Mouse (Mus musculus): ENCODE measurements around the gene Akap11.

Akap11 gene

DNA sequence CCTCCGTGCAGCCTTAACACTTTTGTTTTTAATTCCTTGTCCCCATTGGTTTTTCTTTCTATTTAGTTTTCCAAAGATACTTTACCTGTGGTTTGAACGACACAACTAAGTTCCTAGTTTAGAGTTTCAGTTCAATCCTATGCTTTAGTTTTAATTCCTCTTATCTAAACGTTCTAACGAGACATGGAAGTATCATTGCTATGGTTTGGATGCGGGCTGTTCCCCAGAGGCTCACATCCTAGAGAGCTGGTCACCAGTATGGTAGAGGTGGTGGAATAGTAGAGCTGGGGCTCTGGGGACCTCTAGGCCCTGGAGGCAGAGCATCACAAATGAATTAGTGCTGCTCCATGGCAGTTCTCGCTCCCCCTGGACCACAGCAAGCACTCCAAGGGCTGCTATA lies 9.7 kb downstream of the Akap11 start:
- DNase-seq = no peak

DNA sequence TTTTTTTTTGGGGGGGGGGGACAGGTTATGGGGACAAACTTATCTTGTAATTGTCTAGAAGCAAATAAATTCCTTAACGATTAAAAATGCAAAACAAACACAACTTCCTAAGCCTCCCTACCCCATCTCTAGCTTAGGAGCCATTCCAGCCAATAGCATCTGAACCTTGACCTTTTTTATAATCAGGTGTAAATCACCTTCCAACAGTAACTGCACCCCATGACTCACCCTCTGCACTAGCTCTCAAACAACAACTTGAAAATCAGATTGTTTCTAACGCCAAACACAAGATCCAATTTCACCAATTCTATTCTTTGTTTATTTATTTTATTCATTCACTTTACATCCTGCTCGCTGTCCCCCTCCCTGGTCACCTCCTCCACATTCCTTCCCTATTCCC lies 10.1 kb downstream of the Akap11 start:
- DNase-seq = no peak

DNA sequence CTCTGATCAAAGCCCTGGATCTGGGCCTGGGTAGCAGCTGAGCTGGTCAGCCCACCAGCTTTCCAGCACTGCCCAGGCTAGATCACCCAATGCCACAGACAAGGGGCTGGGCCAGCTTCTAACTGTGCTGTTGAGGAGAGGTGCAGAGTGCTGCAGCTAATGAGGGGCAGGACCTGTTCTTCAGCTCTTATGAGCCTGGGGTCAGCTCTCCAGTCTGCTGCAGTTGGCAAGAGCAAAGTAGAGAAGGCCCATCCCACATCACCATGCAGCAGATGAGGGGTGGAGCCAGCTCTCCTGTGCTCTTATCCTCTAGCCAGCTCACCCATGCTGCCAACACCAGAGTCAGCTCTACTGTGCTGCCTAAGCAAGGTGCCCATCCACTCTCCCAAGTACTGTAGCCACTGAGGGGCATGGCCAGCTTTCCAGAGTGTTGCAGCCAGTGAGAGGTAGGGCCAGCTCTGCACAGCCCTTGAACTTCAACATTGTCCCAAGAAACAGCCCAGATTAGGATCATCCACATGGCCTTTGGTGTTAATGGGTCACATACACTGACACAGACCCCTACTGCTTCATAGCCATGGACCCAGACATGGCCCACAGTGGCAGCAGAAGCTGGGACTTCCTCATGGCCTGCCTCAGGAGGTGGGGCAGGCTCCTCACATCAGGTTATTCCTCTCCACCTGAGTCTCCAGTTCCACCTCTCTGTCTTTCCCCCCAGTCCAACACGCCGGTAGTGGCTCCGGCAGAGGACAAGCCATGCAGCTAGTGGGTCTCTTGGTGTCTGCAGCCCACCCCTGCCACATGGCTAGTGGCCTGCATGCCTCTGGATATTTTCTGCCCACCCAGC lies 10.8 kb downstream of the Akap11 start:
- DNase-seq = no peak

DNA sequence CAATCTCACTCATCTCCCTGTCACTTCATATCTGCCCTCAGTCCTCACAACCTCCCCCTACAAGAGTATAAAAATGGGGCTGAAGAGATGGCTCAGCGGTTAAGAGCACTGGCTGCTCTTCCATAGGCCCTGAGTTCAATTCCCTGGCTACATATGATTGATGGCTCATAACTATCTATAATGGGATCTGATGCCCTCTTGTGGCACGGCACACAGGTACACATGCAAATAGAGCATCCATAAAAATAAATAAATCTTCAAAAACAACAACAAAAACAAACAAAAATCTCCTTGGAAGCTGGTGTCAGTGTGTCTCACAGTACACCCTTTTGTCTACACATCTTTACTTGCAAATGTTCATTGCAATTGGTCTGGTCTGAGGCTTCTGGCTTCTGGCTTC lies 11.5 kb downstream of the Akap11 start:
- no peak for DNase-seq

DNA sequence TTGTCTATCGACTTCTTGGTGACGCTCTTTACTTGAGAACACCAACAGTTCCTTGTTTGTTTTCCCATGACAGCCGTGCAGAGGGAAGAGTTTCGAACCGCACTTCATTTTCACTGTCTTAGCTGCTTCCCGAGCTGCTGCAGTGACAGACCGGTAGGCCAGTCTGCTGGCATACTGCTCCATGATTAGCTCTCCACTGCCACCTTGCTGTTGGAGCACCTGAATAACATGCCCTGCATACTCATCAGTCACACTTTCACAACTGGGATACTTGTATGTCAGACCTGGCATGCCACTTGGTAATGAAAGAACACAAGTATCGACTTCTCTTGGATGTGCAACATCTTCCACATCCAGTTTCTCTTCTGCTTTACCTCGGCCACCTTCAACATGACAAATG lies 25.9 kb downstream of the Akap11 start:
- peak; percentile 20 for DNase-seq

DNA sequence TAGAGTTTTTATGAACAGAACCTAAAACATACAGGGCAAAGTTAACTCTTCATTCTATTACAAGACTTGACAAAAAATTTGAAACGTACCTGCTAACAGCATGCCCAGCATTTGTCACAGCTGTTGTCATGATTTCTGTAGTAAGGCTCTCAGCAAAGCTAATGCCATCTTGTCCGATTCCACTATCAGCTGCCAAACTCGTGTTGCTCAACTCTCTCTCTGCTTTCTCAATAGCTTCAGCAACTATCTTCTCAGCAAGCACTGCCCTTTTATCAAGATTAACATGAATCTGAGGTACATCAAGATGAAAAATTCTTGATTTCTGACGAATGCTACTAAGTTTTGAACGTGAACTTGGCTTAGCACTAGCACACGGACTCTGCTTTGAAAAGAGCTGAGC lies 26.8 kb downstream of the Akap11 start:
- no peak for DNase-seq

DNA sequence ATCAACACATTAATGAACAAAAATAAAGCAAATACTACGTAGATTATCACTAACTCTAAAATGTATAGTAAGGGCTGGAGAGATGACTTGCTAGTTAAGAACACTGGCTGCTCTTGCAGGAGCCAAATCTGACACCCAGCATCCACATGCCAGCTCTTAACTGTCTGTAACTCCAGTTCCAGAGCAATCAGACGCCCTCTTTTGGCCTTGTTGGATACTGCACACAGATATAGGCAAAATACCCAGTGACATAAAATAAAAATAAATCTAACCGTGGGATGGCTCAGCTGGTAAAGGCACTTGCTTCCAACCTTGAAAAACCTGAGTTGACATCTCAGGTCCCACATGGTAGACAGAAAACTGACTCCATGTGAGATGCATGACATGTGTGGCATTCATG lies 36.0 kb downstream of the Akap11 start:
- DNase-seq = no peak

DNA sequence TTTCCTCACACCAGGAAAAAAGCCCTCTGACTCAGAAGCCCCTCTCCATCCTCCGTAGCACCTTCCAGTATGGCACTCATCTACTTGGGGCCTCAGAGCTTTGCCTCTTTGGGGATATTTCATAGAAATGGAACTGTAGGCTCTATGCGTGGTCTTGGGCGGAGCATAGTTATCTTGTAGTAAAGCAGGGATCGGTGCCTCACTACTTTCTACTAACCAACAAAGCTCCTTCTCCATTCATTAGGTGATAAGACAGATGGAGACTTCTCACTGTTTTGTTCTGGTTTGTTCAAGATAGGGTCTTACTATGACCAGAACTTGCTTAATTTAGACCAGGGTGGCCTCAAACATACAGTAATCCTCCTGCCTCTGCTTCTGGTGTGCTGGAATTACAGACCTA lies 39.9 kb downstream of the Akap11 start:
- no peak for DNase-seq

DNA sequence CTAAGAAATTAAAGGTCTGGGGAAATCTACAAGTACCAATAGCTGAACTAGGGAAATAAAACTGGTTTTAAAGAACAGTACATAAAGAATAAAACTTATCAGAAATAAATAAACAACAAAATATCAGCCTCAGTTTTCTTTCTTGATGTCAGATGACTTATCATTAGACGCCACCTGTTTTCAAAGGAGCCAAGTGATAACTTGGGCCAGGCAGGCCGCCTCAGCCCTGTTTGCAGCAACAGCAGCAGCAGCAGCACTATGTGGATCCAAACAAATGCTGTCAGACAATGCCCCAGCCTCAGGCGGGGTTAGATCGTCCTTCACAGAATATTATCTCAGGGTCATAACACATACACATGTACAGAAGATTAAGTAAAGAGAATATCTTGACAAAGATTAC lies 41.4 kb downstream of the Akap11 start:
- no peak for DNase-seq

DNA sequence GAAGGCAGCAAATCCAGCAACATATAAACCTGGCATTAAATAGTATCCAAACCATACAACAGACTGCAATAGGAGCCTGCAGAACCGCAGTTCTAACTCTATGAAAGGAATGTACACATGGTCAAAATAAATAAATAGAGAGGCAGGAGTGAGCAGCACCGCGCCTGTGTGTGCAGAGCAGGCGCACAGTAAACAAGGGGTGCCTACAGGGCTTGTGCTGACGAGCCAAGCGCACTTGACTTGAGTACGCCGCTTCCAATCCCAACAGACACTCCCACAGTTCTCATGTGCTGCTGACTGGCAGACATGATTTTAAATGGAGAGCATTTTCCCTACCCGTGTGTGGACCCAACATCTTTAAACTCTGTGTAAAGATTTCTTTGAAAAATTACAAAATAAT lies 44.0 kb downstream of the Akap11 start:
- peak; percentile 43 for DNase-seq

DNA sequence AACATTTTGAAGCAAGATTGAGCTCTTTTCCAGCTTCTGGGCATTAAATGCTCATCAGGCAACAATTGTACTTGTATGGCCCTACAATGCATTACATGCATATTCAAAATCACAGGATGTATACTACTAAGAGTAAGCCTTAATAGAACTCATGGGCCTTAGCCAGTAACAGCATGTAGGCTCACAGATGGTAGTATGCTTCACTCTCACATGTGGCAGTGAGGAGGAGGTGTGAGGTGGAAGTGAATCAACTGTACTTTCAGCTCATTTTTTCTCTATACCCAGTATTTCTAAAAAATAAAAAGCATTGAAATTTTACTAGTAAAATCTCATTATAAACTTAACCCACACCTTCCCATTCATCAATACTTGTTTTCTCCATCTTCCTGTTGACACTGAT lies 45.2 kb downstream of the Akap11 start:
- DNase-seq = no peak

DNA sequence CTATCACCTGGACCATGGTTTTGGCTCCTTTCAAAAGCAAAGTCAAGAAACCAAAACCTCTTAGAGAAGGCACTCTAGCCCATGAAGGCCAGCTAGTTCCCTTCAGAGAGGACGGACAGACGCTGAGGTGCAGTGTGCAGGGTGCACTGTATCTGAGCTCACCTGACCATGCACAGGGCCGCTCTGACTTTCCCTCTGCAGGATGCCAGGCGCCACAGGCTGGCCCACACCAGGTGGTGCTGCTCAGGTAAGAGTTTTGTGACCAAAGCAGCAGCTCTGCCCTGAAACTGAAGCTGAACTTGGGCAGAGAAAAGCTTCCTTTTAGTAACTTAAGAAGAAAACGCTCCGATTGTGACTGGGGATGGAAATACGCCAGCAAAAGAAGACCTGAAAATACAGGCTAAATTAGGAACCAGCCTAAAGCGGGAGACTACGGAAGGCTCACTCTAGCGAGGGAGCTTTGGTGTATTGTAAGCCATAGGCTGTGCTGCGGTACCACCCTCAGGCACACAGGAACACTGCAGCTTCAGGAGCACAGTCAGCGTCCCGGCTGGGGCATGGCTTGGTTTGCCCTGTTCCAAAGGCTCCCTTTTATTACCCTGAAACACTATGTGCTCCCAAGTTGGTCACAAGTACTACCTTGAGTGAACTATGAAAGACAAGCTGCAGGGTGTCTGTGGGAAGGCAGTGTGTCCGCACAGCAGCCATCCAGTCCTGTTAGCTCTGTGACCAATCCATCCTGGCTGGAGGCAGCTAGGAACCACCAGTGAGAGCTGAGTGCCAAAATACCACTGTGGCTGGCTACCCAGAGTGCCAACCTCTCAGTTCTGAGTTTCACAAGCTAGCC lies 54.0 kb downstream of the Akap11 start:
- DNase-seq = peak; percentile 59

DNA sequence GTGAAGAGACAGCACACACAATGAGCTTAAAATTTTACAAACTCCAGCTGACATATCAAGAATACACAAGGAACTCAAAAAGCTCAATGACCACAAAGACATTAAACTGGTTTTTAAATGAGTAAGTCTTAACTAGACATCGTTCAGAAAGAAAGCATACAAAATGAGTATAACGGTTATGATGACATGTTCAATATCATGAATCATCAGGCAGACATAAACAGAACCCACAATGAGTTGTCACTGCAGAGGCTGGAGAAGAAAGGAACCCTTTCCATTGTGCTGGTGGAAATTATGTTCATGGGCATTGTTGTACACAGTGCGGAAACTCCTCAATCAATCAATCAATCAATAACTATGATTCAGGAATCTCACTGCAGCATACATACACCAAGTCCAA lies 62.5 kb downstream of the Akap11 start:
- DNase-seq = no peak

DNA sequence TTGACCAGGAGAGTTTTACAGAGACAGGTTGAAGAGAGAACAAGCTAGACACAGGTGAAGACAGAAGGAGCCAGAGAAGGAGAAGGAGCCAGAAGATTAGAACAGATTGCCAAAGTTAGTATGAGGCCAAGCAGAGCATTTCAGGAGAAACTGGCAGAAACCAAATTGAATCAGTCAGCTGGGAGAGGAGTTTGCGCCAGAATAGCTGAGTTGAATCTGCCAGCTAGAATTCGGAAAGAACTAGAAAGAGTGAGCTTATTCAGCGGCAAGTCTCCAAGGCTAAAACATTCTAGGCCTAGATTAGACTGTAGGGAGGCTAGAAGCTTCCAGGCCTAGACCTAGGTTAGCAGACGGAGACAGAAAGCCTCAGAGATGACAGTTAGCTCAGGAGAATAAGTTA lies 65.9 kb downstream of the Akap11 start:
- DNase-seq = no peak

DNA sequence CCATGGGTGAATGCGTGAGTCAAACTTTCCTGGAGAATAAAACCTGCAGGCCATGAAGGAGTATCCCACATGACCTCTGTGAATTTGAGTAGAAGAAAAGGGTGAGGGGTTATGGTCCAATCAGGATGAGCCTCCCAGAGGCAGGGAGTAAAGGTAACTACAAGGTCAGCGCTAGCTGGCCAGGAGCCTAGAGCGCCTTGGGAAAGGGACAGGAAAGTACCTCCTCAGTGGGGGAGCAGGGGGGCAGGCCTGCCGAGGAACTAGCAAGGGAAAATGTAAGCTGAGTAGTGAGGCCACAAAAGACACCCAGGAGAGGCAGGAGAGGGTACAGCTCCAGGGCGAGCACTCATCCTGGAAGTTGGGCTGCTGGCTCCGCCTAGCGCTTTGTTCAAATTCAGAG lies 67.6 kb downstream of the Akap11 start:
- DNase-seq = no peak

DNA sequence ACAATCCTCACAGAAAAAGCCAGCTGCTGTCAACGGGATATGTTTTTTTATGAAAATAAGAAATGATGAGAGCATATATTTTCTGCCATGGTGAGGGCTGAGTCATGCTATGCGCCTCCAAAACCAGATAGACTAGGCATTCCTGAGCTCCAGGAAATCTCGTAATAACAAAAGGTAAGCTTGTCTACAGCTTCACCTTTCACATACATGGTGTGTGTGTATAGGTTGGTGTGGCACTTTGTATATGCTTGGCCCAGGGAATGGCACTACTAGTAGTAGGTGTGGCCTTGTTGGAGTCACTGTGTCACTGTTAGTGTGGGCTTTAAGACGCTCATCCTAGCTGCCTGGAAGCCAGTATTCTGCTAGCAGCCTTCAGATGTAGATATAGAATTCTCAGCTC lies 68.6 kb downstream of the Akap11 start:
- DNase-seq = no peak

DNA sequence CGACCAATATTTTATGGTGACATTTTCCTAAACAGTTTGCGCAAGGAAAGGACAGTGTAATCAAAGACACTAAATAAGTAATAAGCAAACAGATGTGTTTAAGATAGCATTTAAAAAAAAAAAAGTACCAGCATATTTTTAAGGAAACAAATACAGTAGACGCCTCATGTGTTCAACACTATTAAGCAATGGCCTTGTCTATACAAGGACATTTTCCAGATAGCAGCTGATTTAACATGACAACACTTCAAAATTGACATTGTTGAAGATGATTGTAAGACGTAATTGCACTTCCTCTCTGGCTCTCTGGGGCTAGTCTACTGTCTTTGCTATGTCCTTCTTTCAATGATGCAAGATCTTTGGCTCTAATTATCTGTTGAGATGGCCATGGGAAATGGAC lies 72.3 kb downstream of the Akap11 start:
- no peak for DNase-seq

DNA sequence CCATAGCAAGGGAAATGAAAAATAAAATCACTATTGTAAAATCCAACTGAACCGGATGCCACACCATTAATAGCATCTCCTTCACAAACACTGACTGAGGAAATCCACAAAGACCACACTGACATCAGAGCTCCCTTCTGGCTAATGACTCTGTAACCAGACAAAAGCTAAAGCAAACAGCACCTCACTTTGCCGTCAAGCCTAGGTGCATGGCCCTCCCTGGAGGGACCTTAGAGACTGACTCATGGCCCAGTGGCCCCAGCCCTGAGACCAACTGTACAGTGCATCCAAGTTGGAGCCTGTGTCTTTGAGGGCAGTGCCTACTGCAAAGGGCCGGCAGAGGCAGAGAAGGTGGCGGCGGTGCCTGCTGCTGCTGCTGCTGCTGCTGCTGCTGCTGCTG lies 77.5 kb downstream of the Akap11 start:
- DNase-seq = no peak

DNA sequence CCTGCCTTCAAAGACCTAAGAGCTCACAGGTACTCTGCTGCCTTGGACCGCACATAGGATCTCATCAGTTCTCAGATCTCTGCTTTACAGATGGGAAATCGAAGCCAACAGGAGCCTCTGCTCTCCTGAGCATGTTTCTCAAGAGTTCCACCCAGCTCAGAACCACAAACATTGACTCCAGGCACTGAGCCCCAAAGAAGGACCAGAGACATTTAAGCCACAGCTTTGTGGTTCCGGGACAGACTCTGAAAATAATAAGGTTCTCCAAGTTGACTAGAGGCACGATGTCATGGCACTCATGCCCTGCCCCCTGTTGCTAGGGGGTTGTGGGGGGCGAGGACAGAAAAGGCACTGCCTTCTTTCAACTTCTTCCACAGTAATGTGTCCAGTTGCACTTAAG lies 77.9 kb downstream of the Akap11 start:
- no peak for DNase-seq

DNA sequence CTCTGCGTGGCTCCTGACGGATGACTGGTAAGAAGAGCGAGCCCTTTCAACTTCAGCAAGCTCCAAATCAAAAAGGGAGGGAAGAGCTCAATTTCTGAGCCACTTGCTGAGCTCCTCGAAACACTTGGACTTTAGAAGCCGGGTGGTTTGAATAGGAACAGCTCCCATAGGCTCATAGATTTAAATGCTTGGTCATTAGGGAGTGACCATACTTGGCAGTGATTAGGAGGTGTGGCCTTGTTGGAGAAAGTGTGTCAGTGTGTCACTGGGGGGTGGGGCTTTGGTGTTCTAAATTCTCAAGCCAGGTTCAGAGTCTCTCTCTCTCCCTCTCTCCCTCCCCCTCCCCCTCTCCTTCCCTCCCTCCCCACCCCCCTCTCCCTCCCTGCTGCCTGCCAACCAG lies 81.6 kb downstream of the Akap11 start:
- no peak for DNase-seq

DNA sequence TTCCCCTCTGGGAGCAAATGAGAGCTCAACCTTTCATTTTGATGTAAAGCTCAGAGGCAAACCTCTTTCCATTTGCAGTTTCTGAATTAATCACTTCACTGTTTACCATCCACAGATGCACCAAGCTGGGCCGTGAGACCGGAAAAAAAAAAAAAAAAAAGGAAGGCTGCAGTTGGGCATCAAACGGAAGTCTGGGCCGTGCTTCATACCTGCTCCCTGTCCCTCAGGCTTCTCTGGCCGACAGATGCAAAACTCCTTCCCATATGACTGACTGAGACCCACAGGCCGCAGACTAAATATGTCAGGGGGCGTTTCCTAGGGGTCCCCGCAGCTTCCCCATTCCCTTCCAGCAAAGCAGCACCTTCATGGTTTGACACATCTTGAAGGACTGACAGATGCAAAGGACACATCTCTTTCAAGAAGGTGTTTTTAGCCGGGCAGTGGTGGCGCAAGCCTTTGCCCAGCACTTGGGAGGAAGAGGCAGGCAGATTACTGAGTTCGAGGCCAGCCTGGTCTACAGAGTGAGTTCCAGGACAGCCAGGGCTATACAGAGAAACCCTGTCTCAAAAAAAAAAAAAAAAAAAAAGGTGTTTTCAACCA lies 87.7 kb downstream of the Akap11 start:
- no peak for DNase-seq

DNA sequence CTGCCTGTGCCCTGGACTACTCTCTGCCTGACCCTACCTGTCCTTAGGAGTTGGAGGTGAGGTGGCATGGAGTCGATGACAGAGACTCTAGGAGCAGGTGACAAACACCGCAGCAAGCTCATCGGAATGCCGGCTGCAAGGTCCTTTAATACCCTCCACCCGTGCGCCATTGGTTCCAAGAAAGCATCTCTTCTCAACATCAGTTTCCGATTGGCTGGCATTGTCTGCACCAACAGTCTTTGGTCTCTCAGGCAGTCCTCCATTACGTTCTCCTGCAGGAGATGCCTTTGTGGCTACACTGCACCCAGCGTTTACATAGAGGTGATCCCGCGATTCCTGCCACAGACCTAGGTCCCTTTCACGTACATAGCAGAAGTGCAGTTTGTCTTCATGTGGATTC lies 88.6 kb downstream of the Akap11 start:
- no peak for DNase-seq

DNA sequence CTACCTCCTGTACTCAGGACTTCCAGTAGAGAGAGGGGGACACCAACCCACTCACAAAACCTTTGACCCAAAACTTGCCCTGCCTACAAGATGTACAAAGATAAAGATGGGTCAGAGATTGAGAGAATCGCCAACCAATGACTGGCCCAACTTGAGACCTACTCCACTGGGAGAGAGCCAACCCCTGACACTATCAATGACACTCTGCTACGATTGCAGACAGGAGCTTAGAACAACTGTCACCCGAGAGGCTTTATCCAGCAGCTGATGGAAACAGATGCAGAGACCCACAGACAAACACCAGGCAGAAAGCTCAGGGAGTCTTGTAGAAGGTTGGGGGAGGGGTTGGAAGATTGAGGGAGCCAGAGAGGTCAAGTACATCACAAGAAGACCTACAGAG lies 89.1 kb downstream of the Akap11 start:
- DNase-seq = no peak
